Mouse (Mus musculus): ENCODE measurements at regions not wholly inside any gene's neighbourhood (a gene's known extent, or its start where the extent isn't known, plus 50 kb on each side); places are given as distances from the start of the nearest gene placed in this dataset.

DNA sequence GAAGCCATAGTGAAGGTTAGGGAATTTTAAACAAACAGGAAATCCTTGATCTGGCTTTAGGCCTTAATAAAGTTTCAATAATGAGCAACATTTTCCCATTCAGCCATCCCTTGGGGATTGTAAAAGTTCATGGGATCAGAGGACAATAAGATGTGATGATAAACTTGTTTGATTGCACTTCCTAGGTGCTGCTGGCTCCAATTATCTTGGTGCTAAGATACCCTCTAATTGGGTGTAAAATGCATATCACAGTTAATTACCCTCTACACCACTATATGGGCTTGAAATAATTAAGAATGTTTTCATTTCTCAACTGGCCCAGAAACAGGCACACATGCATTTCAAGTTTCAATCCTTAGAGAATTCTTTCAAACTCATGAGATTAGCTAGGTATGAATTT lies 55.4 kb upstream of the Flrt2 start:
- no peak overlapping the region for H3K27ac ChIP-seq (ENCODE audit: insufficient read depth, low read depth, low read length)
- H3K36me3 ChIP-seq (ENCODE audit: control insufficient read depth, insufficient read depth, low read length), result no peaks in the 10 kb centered on the region
- H3K4me1 ChIP-seq (ENCODE audit: control insufficient read depth, insufficient read depth, low read length), result no peaks in the 10 kb centered on the region
- no peak for DNase-seq
- TF ChIP-seq CTCF (conservative IDR thresholded peaks at IDR 0.05; ENCODE audit: insufficient read depth, insufficient read length, low read depth, low read length) (no peak), POLR2A (IDR thresholded peaks at IDR 0.05; ENCODE audit: low read depth, low read length) (no peak)
- H3K27me3 ChIP-seq (replicated peaks; ENCODE audit: control insufficient read depth, insufficient read depth, low read length), result no peaks in the 10 kb centered on the region
- no peak overlapping the region for H3K4me3 ChIP-seq (ENCODE audit: insufficient read depth, low read depth, low read length)

DNA sequence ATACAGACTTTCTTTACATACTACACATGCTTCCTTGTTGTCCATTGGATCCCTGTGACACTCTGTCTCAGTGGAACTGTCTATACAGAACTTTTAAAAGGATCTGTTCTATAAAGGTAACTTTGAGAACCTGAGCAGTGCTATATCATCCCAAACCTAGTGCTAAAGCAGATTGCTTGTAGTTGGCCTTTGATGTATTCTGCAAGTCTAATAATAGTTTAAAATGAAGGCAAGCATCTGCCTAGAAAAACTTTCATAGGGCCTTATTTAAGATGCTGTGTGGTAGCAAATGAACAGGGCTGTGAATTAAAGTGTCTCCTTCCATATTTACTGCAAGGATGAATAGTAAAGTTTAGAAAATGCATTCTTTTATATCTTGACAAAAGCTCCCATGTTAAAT lies 52.1 kb upstream of the Flrt2 start:
- TF ChIP-seq CTCF (conservative IDR thresholded peaks at IDR 0.05; ENCODE audit: insufficient read depth, insufficient read length, low read depth, low read length), result no peak
- TF ChIP-seq POLR2A (IDR thresholded peaks at IDR 0.05; ENCODE audit: low read depth, low read length), result no peak

DNA sequence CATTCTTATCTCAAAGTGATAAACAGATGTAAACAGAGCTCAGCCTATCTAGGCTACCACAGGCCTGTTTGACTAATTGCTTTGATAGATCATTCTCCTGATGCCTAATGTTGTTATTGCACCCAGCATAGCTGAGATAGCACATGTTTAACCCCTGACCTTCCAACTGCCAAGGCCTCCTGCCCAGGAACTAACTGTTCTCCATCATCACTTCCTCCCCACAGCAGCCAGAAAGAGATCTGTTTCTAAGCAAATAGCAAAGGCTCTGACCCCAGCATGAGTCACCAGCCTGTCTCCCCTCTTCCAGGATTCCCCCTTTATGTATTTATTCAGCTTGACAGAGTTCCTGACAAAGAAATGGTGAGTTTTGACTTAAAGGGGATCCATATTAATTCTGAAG lies 50.4 kb upstream of the Flrt2 start:
- DNase-seq, result no peak
- Histone ChIP-seq H3K4me3 (ENCODE audit: insufficient read depth, low read depth, low read length) (no peak overlapping the region), H3K4me1 (ENCODE audit: control insufficient read depth, insufficient read depth, low read length) (no peaks in the 10 kb centered on the region), H3K27me3 (replicated peaks; ENCODE audit: control insufficient read depth, insufficient read depth, low read length) (no peaks in the 10 kb centered on the region), H3K36me3 (ENCODE audit: control insufficient read depth, insufficient read depth, low read length) (no peaks in the 10 kb centered on the region), H3K27ac (ENCODE audit: insufficient read depth, low read depth, low read length) (no peak overlapping the region)
- no peak for TF ChIP-seq CTCF (conservative IDR thresholded peaks at IDR 0.05; ENCODE audit: insufficient read depth, insufficient read length, low read depth, low read length)
- TF ChIP-seq POLR2A (IDR thresholded peaks at IDR 0.05; ENCODE audit: low read depth, low read length), result no peak

More for the DNA sequence above, 52.1 kb upstream of the Flrt2 start:
- DNase-seq, result no peak
- no peak overlapping the region for H3K4me3 ChIP-seq (ENCODE audit: insufficient read depth, low read depth, low read length)
- H3K27me3 ChIP-seq (replicated peaks; ENCODE audit: control insufficient read depth, insufficient read depth, low read length), result no peaks in the 10 kb centered on the region
- H3K4me1 ChIP-seq (ENCODE audit: control insufficient read depth, insufficient read depth, low read length), result no peaks in the 10 kb centered on the region
- H3K27ac ChIP-seq (ENCODE audit: insufficient read depth, low read depth, low read length), result no peak overlapping the region
- no peaks in the 10 kb centered on the region for H3K36me3 ChIP-seq (ENCODE audit: control insufficient read depth, insufficient read depth, low read length)

All from kidney, adult 2 months (tissue).